Mouse (Mus musculus) subcutaneous adipose tissue, adult 2 months (tissue): ENCODE measurements around the gene Gm4141. TPM values are rescaled to one million over a fixed set of nuclear protein-coding genes. Genes with fewer than 3 reads are reported as not detected.

ENCODE experiments used
- polyA plus RNA-seq: library from polyadenylated mRNA; depleted of rRNA; stranded (reverse); fragments of >200 nt; gene quantifications from 2 replicates; pipeline ENCODE4 v1.2.3, GENCODE M21; 2012; ENCODE audit warnings: low replicate concordance; rRNA removed

Gene Gm4141
- polyA plus RNA-seq, result not detected in 2 replicates

GRCm38 (mm10) chr7:20576141-20576540 lies at the start of gene Gm4141:
Gm4141 (minus strand) TSS chr7:20576241.

GRCm38 (mm10) chr7:20598921-20599320 lies 22.9 kb upstream of the Gm4141 start, which contains the start of gene Gm4513:
Gm4513 (minus strand) TSS chr7:20599021.

GRCm38 (mm10) chr7:20545657-20546056 lies 30.4 kb downstream of the Gm4141 start, which contains the start of gene Gm5726:
Gm5726 (minus strand) TSS chr7:20545757.

GRCm38 (mm10) chr7:20533537-20533936 lies 42.5 kb downstream of the Gm4141 start, which contains the start of gene Vmn1r104:
Vmn1r104 (plus strand) TSS chr7:20533837.

Other genes with a start within 250 kb of the Gm4141 start
- not detected in 2 replicates for gene Gm4133, start 242.2 kb downstream of the Gm4141 start, polyA plus RNA-seq
- not detected in 2 replicates for gene Gm5728, start 200.8 kb downstream of the Gm4141 start, polyA plus RNA-seq
- not detected in 2 replicates for gene Vmn1r100, start 158.3 kb downstream of the Gm4141 start, polyA plus RNA-seq
- not detected in 2 replicates for gene Vmn1r101, start 133.6 kb downstream of the Gm4141 start, polyA plus RNA-seq
- gene Gm10670, start 101.3 kb downstream of the Gm4141 start, polyA plus RNA-seq, result not detected in 2 replicates
- gene Vmn1r103, start 65.7 kb downstream of the Gm4141 start, polyA plus RNA-seq, result not detected in 2 replicates
- not detected in 2 replicates for gene Vmn1r104, start 42.4 kb downstream of the Gm4141 start, polyA plus RNA-seq
- not detected in 2 replicates for gene Gm5726, start 30.5 kb downstream of the Gm4141 start, polyA plus RNA-seq
- not detected in 2 replicates for gene Gm4513, start 22.8 kb upstream of the Gm4141 start, polyA plus RNA-seq
- gene Vmn1r107, start 92.7 kb upstream of the Gm4141 start, polyA plus RNA-seq, result not detected in 2 replicates
- not detected in 2 replicates for gene Vmn1r111, start 127.0 kb upstream of the Gm4141 start, polyA plus RNA-seq
- gene Gm10668, start 154.4 kb upstream of the Gm4141 start, polyA plus RNA-seq, result not detected in 2 replicates
- not detected in 2 replicates for gene Vmn1r112, start 194.9 kb upstream of the Gm4141 start, polyA plus RNA-seq
- gene Vmn1r113, start 211.0 kb upstream of the Gm4141 start, polyA plus RNA-seq, result not detected in 2 replicates
- gene Vmn1r114, start 235.9 kb upstream of the Gm4141 start, polyA plus RNA-seq, result not detected in 2 replicates